Mouse (Mus musculus) kidney, postnatal 10 days (tissue): ENCODE results near the gene Stn1.
A peak's percentile ranks its signal among the peaks of the same experiment; 100 is the strongest.

Experiments
- DNase-seq: peaks from one replicate; pipeline ENCODE4 v3.0.0; 2021; ENCODE audit warnings: mixed read lengths

Stn1 gene

DNA sequence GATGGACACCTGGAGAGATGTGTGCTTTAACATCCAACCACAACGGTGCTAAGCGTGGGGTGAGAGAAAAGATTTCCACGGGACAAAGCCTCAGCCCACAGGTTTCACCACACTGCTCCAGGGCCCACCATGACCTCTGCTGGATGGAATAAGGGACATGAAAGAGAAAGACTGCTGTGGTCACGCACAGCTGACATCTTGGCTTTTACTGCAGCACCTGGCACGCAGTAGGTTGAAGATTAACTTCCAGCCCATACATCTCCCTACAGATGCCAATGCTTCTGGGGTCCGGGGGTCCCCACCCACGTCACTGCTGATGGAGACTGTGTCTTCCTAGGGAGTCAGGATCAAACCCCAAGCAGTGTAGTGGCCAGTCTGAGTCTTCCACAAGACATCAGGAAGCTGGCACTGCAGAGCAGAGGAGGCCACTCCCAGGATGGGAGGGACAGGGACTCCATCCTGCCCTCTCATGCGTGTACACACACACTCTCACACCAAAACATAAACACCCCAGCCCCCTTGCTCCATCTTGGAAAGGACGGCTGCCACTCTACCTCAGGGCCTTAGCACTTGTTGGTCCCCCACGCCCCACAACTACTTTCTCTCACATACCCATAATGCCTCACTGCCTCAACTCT is 85.7 kb downstream of the Stn1 start:
- DNase-seq = peak; percentile 45
